Mouse (Mus musculus): Measurements from ENCODE around the gene Nkpd1. TPM values are rescaled to one million over a fixed set of nuclear protein-coding genes. Genes with fewer than 3 reads are reported as not detected.

Nkpd1 gene
- total RNA-seq, 1 experiment from 2014 or later: not detected

- ATAC-seq (replicated peaks; ENCODE audit: insufficient number of reproducible peaks, low FRiP score, low TSS enrichment, poor library complexity, severe bottlenecking): no peak
Measured at GRCm38 (mm10) chr7:19540771-19541566, 23.3 kb downstream of the Nkpd1 start.

GRCm38 (mm10) chr7:19541681-19542154 is 24.1 kb downstream of the Nkpd1 start:
- no peak for ATAC-seq (replicated peaks; ENCODE audit: insufficient number of reproducible peaks, low FRiP score, low TSS enrichment, poor library complexity, severe bottlenecking)

DNA sequence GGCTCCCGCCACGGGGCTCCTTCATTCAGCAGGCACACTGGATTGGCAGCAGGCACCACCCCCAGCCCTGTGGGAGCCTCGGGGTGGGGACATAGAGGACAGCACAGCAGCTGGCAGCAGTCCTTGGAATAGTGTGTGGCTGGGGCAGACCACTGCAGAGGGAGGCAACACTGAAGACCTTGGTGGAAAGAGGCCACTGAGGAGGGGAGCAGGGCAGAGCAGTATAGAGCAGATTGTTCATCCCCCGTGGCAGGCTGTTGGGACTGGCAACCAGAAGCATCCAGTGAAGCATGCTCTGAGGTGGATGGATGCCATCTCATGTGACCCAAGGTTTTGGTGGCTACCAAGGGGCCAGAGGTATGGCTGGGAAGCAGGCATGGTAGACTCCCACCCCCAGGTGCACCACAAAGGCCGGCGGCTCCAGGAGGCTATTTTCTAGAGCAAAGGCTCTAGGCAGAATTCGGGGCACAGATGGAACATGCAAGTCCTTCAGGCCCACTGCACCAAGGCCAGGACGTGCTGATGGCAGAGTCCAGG is 24.6 kb downstream of the Nkpd1 start:
- no peak; the same call in 1 of the 2 replicates for ATAC-seq (replicated peaks; ENCODE audit: insufficient number of reproducible peaks, low FRiP score, low TSS enrichment, poor library complexity, severe bottlenecking)

- ATAC-seq (replicated peaks; ENCODE audit: insufficient number of reproducible peaks, low FRiP score, low TSS enrichment, poor library complexity, severe bottlenecking): no peak
Measured at GRCm38 (mm10) chr7:19543584-19543983, 25.9 kb downstream of the Nkpd1 start.

- ATAC-seq (replicated peaks; ENCODE audit: insufficient number of reproducible peaks, low FRiP score, low TSS enrichment, poor library complexity, severe bottlenecking): no peak
Measured at GRCm38 (mm10) chr7:19546007-19546406, 28.4 kb downstream of the Nkpd1 start.

GRCm38 (mm10) chr7:19547344-19547969 is 29.8 kb downstream of the Nkpd1 start:
- no peak for ATAC-seq (replicated peaks; ENCODE audit: insufficient number of reproducible peaks, low FRiP score, low TSS enrichment, poor library complexity, severe bottlenecking)

DNA sequence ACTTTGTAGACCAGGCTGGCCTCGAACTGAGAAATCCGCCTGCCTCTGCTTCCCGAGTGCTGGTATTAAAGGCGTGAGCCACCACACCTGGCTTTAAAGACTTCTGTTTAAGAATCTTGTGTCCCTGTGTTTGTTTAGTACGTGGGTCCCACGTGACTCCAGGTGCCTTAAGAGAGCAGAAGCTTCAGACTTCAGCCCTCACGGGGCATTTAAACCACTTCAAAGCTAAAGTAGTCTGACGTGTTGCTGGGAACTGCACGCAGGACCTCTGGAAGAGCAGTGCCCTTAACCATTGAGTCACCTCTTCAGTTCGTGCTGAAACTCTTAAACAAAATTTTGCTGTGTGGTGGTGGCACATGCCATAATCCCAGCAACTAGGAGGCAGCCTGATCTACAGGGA is 31.8 kb downstream of the Nkpd1 start:
- no peak for ATAC-seq (replicated peaks; ENCODE audit: insufficient number of reproducible peaks, low FRiP score, low TSS enrichment, poor library complexity, severe bottlenecking)

DNA sequence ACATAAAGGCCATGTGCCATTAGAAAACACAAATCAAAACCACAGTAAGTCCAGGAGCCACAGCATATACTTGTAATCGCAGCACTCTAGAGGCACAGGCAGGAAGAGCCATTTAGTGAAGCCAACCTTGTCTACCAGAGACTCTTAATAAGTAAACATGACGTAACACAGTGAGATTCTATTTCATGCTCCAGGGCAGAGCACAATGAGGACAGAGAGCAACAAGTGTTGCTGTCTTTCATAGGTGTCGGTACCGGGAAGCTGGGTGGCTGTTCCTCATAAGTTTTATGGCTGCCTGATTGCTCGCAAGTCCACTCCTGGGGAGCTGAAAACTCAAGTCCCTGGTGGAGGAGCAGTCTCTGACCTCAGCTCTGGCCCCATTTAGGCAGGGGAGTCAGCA is 34.0 kb downstream of the Nkpd1 start:
- no peak for ATAC-seq (replicated peaks; ENCODE audit: insufficient number of reproducible peaks, low FRiP score, low TSS enrichment, poor library complexity, severe bottlenecking)

GRCm38 (mm10) chr7:19552443-19552842 is 34.8 kb downstream of the Nkpd1 start:
- no peak for ATAC-seq (replicated peaks; ENCODE audit: insufficient number of reproducible peaks, low FRiP score, low TSS enrichment, poor library complexity, severe bottlenecking)

DNA sequence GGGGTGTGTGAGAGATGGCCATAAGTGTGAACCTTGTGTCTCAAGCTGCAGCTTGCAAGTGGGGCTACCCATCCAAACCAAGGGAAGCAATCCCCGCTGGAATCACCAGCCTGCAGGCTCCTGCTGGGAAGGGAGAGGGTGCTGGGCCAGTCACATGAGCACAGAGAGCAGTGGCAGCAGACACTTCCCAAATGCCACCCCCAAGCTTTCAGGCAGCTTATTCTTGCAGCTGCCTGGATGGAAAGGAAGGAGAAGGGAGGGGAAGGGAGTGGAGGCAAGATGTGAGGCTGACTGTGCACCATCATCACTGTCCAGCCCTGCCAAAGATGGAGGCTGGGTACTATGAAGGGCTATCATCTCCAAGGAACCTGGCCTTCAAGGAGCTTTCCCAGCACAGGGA is 36.5 kb downstream of the Nkpd1 start:
- ATAC-seq (replicated peaks; ENCODE audit: insufficient number of reproducible peaks, low FRiP score, low TSS enrichment, poor library complexity, severe bottlenecking): no peak

GRCm38 (mm10) chr7:19557086-19557485 is 39.4 kb downstream of the Nkpd1 start:
- ATAC-seq (replicated peaks; ENCODE audit: insufficient number of reproducible peaks, low FRiP score, low TSS enrichment, poor library complexity, severe bottlenecking): no peak

- ATAC-seq (replicated peaks; ENCODE audit: insufficient number of reproducible peaks, low FRiP score, low TSS enrichment, poor library complexity, severe bottlenecking): no peak
Measured at GRCm38 (mm10) chr7:19557982-19558900, 40.6 kb downstream of the Nkpd1 start.

DNA sequence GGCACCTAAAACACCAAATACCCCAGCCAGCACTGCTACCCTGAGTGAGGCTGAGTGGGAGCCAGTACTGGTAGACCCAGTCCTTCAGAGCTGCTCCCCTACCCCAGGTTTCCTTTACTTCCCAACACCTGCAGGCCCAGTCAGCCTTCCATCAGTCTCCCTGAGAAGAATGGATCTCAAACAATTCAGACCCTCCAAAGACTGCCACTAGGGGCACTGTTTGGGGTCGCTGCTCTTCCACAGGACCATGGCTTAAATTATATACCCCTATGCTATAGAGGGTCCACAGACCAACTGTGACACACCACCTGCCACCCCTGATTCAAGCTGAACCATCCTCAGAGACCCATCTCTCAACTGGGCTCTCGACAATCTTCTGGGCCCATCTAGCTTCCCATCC is 41.3 kb downstream of the Nkpd1 start:
- no peak for ATAC-seq (replicated peaks; ENCODE audit: insufficient number of reproducible peaks, low FRiP score, low TSS enrichment, poor library complexity, severe bottlenecking)

DNA sequence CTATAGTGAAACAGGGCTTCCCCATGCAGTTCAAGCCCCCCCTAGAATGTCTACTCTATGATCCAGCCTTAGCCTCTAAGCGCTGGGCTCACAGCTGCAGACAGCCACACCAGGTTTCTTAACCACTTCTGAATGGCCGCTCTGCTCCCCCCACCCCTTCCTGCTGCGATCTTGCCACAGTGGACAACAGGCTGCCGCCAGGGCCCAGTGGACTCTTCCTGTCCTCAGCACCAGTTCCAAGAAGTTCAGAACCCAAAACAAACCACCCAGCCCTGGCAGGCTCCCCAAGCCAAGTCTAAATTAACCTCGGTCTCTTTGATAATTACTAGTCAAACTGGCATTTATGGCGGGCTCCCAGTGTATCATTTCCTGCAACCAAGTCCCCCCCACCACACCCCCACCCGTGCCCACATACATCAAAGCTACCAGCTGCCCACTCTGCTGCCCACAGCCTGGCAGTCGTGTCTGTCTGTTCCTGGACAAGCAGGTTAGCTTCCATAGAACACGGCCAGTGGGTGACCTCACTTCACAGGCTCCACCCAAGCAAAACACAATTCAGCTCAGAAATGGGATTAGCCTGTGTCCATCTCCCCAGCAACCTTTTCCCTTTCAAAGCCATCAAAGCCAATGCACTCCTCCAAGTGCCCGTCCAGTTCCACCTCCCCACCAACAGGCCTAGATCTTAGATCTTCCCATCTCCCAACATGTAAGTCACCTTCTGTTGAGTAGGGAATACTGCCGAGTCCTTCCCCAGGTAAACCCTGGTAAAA is 43.0 kb downstream of the Nkpd1 start:
- no peak for ATAC-seq (replicated peaks; ENCODE audit: insufficient number of reproducible peaks, low FRiP score, low TSS enrichment, poor library complexity, severe bottlenecking)

GRCm38 (mm10) chr7:19561431-19561764 is 43.8 kb downstream of the Nkpd1 start:
- ATAC-seq (replicated peaks; ENCODE audit: insufficient number of reproducible peaks, low FRiP score, low TSS enrichment, poor library complexity, severe bottlenecking): no peak

GRCm38 (mm10) chr7:19561765-19562642 is 44.4 kb downstream of the Nkpd1 start:
- peak; percentile 54 for ATAC-seq (replicated peaks; ENCODE audit: insufficient number of reproducible peaks, low FRiP score, low TSS enrichment, poor library complexity, severe bottlenecking)

DNA sequence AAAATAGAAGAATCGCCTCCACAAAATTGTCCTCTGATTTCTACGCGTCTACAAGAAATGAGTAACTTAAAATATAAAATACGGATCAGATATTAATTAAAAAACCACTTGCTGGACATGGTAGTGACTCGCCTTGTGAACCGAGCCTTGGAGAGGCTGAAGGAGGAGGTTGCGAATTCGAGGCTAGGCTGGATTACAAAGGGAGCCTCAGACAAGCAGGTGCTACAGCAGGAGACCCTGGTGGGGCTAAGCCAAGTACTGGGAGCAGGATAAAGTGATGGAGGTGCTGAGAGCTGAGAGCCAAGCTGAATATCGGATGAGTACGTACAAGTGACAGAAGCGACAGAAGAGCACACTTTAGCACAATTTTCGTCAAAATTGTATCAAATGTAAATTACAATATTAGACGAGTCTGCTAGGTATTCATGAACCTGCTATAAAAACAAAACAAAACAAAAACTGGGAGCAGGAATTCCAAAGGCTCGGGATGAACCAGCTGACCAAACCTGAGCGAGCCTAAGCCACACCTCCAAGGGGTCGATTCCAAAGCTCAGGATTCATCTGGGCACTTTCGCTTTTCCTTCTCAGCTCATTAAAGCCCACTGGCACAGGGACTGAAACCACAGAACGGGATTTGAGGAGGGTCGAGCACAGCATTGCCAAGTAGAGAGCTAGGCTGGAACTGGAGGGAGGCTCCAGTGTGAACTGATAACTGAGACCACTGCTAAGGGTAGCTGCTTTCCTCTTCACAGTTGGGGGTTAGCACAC is 45.2 kb downstream of the Nkpd1 start, which contains the start of gene Ppp1r37:
Gene Ppp1r37, minus strand, starts transcription at position 434 of the 768 bp plus-strand sequence.
- ATAC-seq (replicated peaks; ENCODE audit: insufficient number of reproducible peaks, low FRiP score, low TSS enrichment, poor library complexity, severe bottlenecking): no peak
